Mouse (Mus musculus) stomach, embryonic 14.5 days (tissue): ENCODE measurements around the gene Fzr1. TPM values are rescaled to one million over a fixed set of nuclear protein-coding genes. Genes with fewer than 3 reads are reported as not detected.

ENCODE experiments used
- ATAC-seq: fragments of 200-750 bp; cut with Nextera tagmentation; 2 replicates; pipeline ENCODE4 v1.8.0; 2017; ENCODE audit warnings: low read depth, moderate TSS enrichment; ENCODE audit not compliant: insufficient number of reproducible peaks, insufficient read depth, low FRiP score
- H3K27ac ChIP-seq: fragments of 300-500 bp; sonication (generic); 2 replicates; pipeline ENCODE4 v1.5.1; 2014; ENCODE audit warnings: mild to moderate bottlenecking, low read length, moderate library complexity, mixed read lengths
- H3K27me3 ChIP-seq: fragments of 300-500 bp; sonication (generic); 2 replicates; pipeline ENCODE4 v1.6.1; 2014; ENCODE audit warnings: low read length, control low read depth, mixed read lengths; ENCODE audit not compliant: control insufficient read depth, insufficient read depth
- H3K36me3 ChIP-seq: fragments of 300-500 bp; sonication (generic); 2 replicates; pipeline ENCODE4 v1.6.1; 2014; ENCODE audit warnings: mild to moderate bottlenecking, control low read depth, low read length, moderate library complexity, mixed read lengths; ENCODE audit not compliant: control insufficient read depth, insufficient read depth
- H3K4me1 ChIP-seq: fragments of 300-500 bp; sonication (generic); 2 replicates; pipeline ENCODE4 v1.6.1; 2014; ENCODE audit warnings: low read length, control low read depth, mixed read lengths; ENCODE audit not compliant: control insufficient read depth, insufficient read depth
- H3K4me2 ChIP-seq: fragments of 300-500 bp; sonication (generic); replicated peaks from 2 replicates; pipeline ENCODE4 v1.6.1; 2014; ENCODE audit warnings: low read depth, low read length, control low read depth
- H3K4me3 ChIP-seq: fragments of 300-500 bp; sonication (generic); 2 replicates; pipeline ENCODE4 v1.5.1; 2014; ENCODE audit warnings: low read depth, low read length, control low read depth
- H3K9ac ChIP-seq: fragments of 300-500 bp; sonication (generic); replicated peaks from 2 replicates; pipeline ENCODE4 v1.6.1; 2014; ENCODE audit warnings: low read depth, mild to moderate bottlenecking, control low read depth, low read length, moderate library complexity, mixed read lengths
- H3K9me3 ChIP-seq: fragments of 300-500 bp; sonication (generic); 2 replicates; pipeline ENCODE4 v1.6.1; 2016; ENCODE audit warnings: low read depth, low read length, control low read depth; ENCODE audit not compliant: control insufficient read depth
- WGBS: fragments of 180-500 bp; shearing (Covaris S2); extraction: QIAGEN DNeasy Blood & Tissue Kit; methylation state at CpG from one replicate; pipeline ENCODE4 v1.1.7; 2014; 5-methylcytosine and 5-hydroxymethylcytosine counted together
- polyA plus RNA-seq: library from polyadenylated mRNA; unstranded; fragments of >200 nt; fragmentation: Nextera tagmentation; extraction: Ambion mirVana; gene quantifications from 2 replicates; pipeline ENCODE4 v1.2.1, GENCODE M21; 2014

Fzr1 gene
- polyA plus RNA-seq, 1 experiment from 2014 or later = 88.7 TPM

DNA sequence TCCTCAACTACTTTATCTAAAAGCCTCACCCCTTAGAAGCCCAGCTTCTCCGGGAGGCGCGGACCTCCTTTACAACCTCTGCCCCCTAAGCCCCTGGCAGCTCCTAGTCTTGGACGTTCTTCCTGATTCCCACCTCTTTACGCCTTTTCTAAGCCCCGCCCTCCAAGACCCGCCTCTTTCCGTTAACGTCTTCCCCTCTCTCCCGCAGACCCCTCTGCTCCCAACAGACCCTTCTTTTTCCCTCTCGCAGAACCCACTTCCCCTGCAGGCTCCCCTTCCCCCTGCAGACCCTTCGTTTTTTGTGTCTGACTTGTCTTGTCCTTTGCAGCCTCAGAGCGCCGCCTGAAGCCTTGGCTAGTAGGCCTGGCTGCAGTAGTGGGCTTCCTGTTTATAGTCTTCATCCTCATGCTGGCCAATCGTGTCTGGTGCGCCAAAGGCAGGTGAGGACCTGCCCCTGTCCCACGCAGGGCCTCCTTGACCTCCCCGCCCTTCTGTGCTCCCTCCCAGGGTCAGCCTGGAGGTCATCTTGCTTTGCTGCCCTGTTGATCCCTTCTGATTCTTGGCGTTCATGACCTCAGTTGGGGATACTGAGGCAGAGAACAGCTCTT lies 15.2 kb upstream of the Fzr1 start:
- 4% methylated on average over 19 of the region's 19 CpGs for WGBS
- Histone ChIP-seq H3K9ac (peak overlapping the region; percentile 0; the same call in 1 of the 2 replicates), H3K4me3 (peak overlapping the region; percentile 25), H3K27ac (peak overlapping the region; percentile 70), H3K36me3 (peaks cover 9% of the 10 kb centered on the region), H3K27me3 (no peaks in the 10 kb centered on the region), H3K4me1 (peaks cover 21% of the 10 kb centered on the region), H3K9me3 (no peaks in the 10 kb centered on the region), H3K4me2 (peak overlapping the region; percentile 59)
- ATAC-seq = no peak

GRCm38 (mm10) chr10:81392781-81393185 lies 14.5 kb upstream of the Fzr1 start, which contains the start of gene Smim24:
Gene Smim24 (plus strand): TSS chr10:81393051.
- Histone ChIP-seq H3K27me3 (no peaks in the 10 kb centered on the region), H3K36me3 (peaks cover 9% of the 10 kb centered on the region), H3K27ac (peak within 1 kb of the TSS; percentile 70), H3K4me3 (peak within 1 kb of the TSS; percentile 25), H3K4me2 (peak within 1 kb of the TSS; percentile 59), H3K9me3 (no peaks in the 10 kb centered on the region), H3K4me1 (peaks cover 21% of the 10 kb centered on the region), H3K9ac (peak within 1 kb of the TSS; percentile 0; the same call in 1 of the 2 replicates)
- peak; percentile 24; the same call in 1 of the 2 replicates for ATAC-seq
- WGBS = 57% methylated on average over 14 of the region's 14 CpGs

DNA sequence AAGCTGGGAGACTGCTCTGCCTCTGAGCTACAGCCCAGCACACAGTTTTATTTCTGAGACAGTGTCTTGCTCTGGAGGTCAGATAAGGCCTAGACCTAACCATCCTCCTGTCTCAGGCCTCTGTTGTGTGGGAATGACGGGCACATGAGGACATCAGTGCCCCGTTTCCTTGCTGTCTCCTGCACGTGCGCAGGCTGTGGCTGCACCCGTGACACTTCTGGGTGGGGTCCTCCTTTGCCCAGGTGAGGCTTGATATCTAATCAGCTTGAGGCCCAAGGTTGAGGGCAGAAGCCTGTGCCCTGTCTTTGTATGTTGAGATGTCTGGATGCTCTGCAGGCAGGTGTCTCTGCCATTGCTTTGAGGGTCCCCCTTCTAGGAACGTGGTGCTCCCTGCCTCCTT lies 14.0 kb upstream of the Fzr1 start:
- no peak for ATAC-seq
- H3K27ac ChIP-seq = 0 out of 2 replicates have a peak overlapping the region, but pooled peaks have one; percentile 70
- H3K4me2 ChIP-seq = no peak overlapping the region
- H3K27me3 ChIP-seq = no peaks in the 10 kb centered on the region
- peaks cover 21% of the 10 kb centered on the region for H3K4me1 ChIP-seq
- no peak overlapping the region for H3K9ac ChIP-seq
- H3K36me3 ChIP-seq = peaks cover 10% of the 10 kb centered on the region
- no peaks in the 10 kb centered on the region for H3K9me3 ChIP-seq
- 85% methylated on average over 6 of the region's 6 CpGs for WGBS
- no peak overlapping the region for H3K4me3 ChIP-seq

DNA sequence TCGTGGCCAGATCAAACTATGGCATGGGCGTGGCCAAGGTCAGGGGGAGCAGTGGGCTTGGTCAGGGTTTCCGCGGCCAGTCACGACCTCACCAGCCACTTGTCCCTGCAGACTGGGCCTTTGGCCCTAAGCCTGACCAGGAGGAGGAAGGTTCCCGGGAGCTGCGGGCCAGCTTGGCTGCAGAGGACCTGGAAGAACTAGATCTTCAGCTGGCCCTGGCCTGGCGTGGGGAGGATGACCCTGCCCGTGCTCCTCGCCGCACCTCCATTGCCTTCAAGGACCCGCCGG lies 12.3 kb upstream of the Fzr1 start:
- Histone ChIP-seq H3K27ac (no peak overlapping the region), H3K9me3 (no peaks in the 10 kb centered on the region), H3K9ac (no peak overlapping the region), H3K4me2 (no peak overlapping the region), H3K27me3 (no peaks in the 10 kb centered on the region), H3K36me3 (peaks cover 25% of the 10 kb centered on the region), H3K4me3 (no peak overlapping the region), H3K4me1 (peaks cover 23% of the 10 kb centered on the region)
- WGBS = 86% methylated on average over 13 of the region's 13 CpGs
- no peak for ATAC-seq

DNA sequence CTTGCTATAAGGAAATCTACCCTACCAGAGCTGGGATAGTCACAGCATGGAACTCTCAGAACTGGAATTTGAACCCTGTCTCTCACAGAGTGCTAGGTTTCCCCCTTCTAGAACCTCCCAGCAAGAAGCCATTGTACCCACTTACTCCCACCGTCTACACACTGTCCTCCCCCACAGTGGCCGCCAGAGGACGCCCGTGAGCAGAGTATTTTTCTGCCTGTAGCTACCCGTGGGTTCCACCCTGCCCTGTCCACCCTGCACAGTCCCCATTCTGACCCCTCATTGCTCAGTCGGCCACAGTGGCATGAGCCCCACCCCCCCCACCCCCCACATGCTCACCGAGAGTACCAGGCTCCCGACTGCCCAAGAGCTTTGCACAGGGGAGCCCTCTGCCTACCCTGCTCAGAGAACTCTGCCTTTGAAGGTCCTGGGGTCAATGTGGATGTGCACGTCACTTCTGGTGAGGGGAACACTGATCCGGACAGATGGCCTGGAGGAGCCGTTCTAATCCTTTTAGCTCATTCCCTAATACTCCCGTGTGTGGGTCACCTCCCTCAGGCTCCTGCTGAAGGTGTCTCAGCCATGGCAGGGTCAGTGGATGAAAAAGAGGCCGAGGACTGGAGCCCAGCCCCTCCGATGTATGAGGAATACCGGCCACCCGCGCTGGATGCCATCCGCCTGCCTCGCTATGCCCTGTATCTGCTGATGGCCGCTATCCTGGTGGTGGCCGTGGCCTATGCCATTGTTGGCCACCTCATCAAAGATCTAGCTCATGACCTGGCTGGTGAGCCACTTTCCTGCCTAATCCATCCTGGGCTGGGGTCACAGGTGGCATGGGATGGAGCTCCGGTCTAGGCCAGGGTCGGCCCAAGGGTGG lies 11.7 kb upstream of the Fzr1 start:
- no peak overlapping the region for H3K9ac ChIP-seq
- H3K9me3 ChIP-seq = no peaks in the 10 kb centered on the region
- ATAC-seq = peak; percentile 48; the same call in 1 of the 2 replicates
- no peak overlapping the region for H3K27ac ChIP-seq
- peaks cover 25% of the 10 kb centered on the region for H3K36me3 ChIP-seq
- no peak overlapping the region for H3K4me2 ChIP-seq
- H3K27me3 ChIP-seq = no peaks in the 10 kb centered on the region
- WGBS = 60% methylated on average over 23 of the region's 23 CpGs
- H3K4me3 ChIP-seq = no peak overlapping the region
- H3K4me1 ChIP-seq = peaks cover 28% of the 10 kb centered on the region

- Histone ChIP-seq H3K4me3 (no peak overlapping the region), H3K9me3 (no peaks in the 10 kb centered on the region), H3K4me1 (peaks cover 30% of the 10 kb centered on the region), H3K4me2 (no peak overlapping the region), H3K27me3 (no peaks in the 10 kb centered on the region), H3K27ac (no peak overlapping the region), H3K36me3 (peaks cover 25% of the 10 kb centered on the region), H3K9ac (no peak overlapping the region)
- no peak for ATAC-seq
- 53% methylated on average over 3 of the region's 3 CpGs for WGBS
These were observed 11.1 kb upstream of the Fzr1 start for GRCm38 (mm10) chr10:81389373-81389772.

DNA sequence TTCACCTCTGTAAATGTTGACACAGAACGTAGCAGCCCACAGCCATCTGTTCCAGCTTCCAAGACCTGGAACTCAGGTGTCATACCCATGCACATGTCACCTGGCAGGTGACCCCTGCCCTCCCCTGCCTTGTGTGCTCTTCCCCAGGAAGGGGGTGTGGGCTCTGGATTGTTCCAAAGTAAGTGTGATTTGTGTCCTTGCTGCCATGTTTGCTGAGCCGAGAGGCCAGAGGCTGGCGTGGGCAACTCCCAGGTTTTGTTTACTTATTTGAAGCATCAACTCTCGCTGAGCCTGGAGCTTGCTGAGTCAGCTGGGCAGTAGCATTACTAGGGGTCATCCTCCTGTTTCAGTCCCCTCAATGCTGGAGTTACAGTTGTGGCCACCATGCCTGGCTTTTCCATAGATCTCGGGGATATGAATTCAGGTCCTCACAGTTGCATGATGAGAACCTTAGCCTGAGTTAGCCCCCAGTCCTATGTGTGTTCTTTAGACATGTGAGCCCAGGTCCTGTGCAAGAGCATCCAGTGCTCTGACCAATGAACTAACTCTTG lies 10.3 kb upstream of the Fzr1 start, which contains the start of gene Gm48552:
TSS of gene Gm48552 (plus strand) at position 501 of the 551 bp plus-strand sequence.
- Histone ChIP-seq H3K4me2 (no peak within 1 kb of the TSS), H3K36me3 (peaks cover 25% of the 10 kb centered on the region), H3K4me1 (peaks cover 26% of the 10 kb centered on the region), H3K27ac (no peak within 1 kb of the TSS), H3K27me3 (no peaks in the 10 kb centered on the region), H3K9ac (no peak within 1 kb of the TSS), H3K4me3 (no peak within 1 kb of the TSS), H3K9me3 (no peaks in the 10 kb centered on the region)
- 50% methylated on average over 5 of the region's 5 CpGs for WGBS
- no peak for ATAC-seq

DNA sequence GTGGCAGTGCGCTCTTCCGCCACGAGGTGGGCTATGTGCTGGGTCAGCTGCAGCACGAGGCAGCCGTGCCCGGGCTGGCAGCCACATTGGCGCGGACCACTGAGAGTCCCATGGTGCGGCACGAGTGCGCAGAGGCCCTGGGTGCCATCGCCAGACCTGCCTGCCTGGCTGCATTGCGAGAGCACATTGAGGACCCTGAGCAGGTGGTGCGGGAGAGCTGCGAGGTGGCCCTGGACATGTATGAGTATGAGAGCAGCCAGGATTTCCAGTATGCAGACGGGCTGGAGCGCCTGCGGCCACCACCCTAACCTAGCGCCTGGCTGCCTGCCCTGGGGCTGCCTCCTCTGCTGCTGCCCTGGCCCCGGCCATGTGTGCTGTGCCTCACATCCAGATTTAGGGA lies 9.4 kb upstream of the Fzr1 start:
- no peak overlapping the region for H3K4me2 ChIP-seq
- peaks cover 18% of the 10 kb centered on the region for H3K4me1 ChIP-seq
- WGBS = 94% methylated on average over 20 of the region's 20 CpGs
- H3K4me3 ChIP-seq = no peak overlapping the region
- no peaks in the 10 kb centered on the region for H3K27me3 ChIP-seq
- H3K36me3 ChIP-seq = peaks cover 25% of the 10 kb centered on the region
- H3K9me3 ChIP-seq = no peaks in the 10 kb centered on the region
- no peak overlapping the region for H3K9ac ChIP-seq
- no peak overlapping the region for H3K27ac ChIP-seq
- ATAC-seq = no peak
